Mouse (Mus musculus) liver, postnatal 0 days (tissue): Measurements from ENCODE around the gene Mblac1.

Experiments used
- CTCF ChIP-seq: sonication (generic); IDR thresholded peaks from 2 replicates; pipeline ENCODE4 v1.5.1; 2016; ENCODE audit warnings: antibody characterized with exemption, low read depth
- EP300 ChIP-seq: IDR thresholded peaks from 2 replicates; pipeline ENCODE4 v1.6.1; 2016; ENCODE audit warnings: antibody characterized with exemption, low read depth, mild to moderate bottlenecking

DNA sequence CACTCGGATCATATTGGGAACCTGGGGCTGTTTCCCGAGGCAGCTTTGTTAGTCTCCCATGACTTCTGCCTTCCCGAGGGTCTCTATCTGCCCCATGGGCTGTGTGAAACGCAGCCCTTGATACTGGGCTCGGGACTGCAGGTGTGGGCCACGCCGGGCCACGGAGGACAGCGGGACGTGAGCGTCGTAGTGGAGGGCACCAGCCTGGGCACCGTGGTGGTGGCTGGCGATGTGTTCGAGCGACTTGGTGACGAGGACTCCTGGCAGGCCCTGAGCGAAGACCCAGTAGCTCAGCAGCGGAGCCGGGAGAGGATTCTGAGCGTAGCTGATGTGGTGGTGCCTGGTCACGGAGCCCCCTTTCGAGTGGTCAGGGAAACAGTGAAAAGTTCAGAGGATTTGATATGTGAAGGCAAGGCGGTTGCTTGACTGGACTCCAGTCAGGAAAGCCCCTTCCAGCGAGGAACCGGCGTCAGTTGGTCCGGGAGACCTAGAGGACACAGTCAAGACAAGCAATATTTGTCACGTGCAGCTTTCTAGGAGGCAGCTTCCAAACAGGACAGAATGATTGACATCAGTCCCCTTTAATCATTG lies 736 bp downstream of the Mblac1 start:
- TF ChIP-seq CTCF: no peak
- no peak for TF ChIP-seq EP300
